Mouse (Mus musculus) heart, postnatal 0 days (tissue): ENCODE measurements around the gene Rps6ka5. TPM values are rescaled to one million over a fixed set of nuclear protein-coding genes. Genes with fewer than 3 reads are reported as not detected.

Source experiments
- ATAC-seq: fragments of 200-750 bp; cut with Nextera tagmentation; 2 replicates; pipeline ENCODE4 v1.8.0; 2017; ENCODE audit warnings: low read depth, moderate number of reproducible peaks, moderate library complexity; ENCODE audit not compliant: insufficient read depth
- DNase-seq: peaks from one replicate; pipeline ENCODE4 v3.0.0-alpha.2; 2016; ENCODE audit warnings: low spot score
- H3K27ac ChIP-seq: fragments of 300-500 bp; sonication (generic); 2 replicates; pipeline ENCODE4 v1.5.1; 2014; ENCODE audit warnings: low read depth, mild to moderate bottlenecking
- H3K27me3 ChIP-seq: fragments of 300-500 bp; sonication (generic); 2 replicates; pipeline ENCODE4 v1.6.1; 2014; ENCODE audit warnings: low read length, mixed read lengths; ENCODE audit not compliant: control insufficient read depth, insufficient read depth
- H3K36me3 ChIP-seq: fragments of 300-500 bp; sonication (generic); replicated peaks from 2 replicates; pipeline ENCODE4 v1.6.1; 2014; ENCODE audit warnings: low read length, mixed read lengths; ENCODE audit not compliant: control insufficient read depth, insufficient read depth
- H3K4me1 ChIP-seq: fragments of 300-500 bp; sonication (generic); 2 replicates; pipeline ENCODE4 v1.6.1; 2014; ENCODE audit warnings: antibody characterized with exemption; ENCODE audit not compliant: control insufficient read depth, insufficient read depth
- H3K4me2 ChIP-seq: fragments of 300-500 bp; sonication (generic); 2 replicates; pipeline ENCODE4 v1.6.1; 2014; ENCODE audit warnings: low read depth, mild to moderate bottlenecking, low read length, moderate library complexity
- H3K4me3 ChIP-seq: fragments of 300-500 bp; sonication (generic); 2 replicates; pipeline ENCODE4 v1.5.1; 2014; ENCODE audit warnings: low read depth, low read length
- H3K9ac ChIP-seq: fragments of 300-500 bp; sonication (generic); replicated peaks from 2 replicates; pipeline ENCODE4 v1.6.1; 2014; ENCODE audit warnings: low read depth, low read length, mixed read lengths
- H3K9me3 ChIP-seq: fragments of 300-500 bp; sonication (generic); replicated peaks from 2 replicates; pipeline ENCODE4 v1.6.1; 2016; ENCODE audit warnings: low read length; ENCODE audit not compliant: control insufficient read depth
- CTCF ChIP-seq: IDR thresholded peaks from 2 replicates; pipeline ENCODE4 v1.5.1; 2016; ENCODE audit warnings: antibody characterized with exemption, control low read depth, low read depth
- EP300 ChIP-seq: IDR thresholded peaks from 2 replicates; pipeline ENCODE4 v1.6.1; 2016; ENCODE audit warnings: antibody characterized with exemption, low read depth
- WGBS: fragments of 180-500 bp; shearing (Covaris S2); extraction: QIAGEN DNeasy Blood & Tissue Kit; methylation state at CpG from one replicate; pipeline ENCODE4 v1.1.7; 2014; 5-methylcytosine and 5-hydroxymethylcytosine counted together
- polyA plus RNA-seq: library from polyadenylated mRNA; unstranded; fragments of >200 nt; fragmentation: Nextera tagmentation; extraction: Ambion mirVana; gene quantifications from 2 replicates; pipeline ENCODE4 v1.2.1, GENCODE M21; 2015
- total RNA-seq: library from RNA; depleted of rRNA; stranded (reverse); fragments of >200 nt; gene quantifications from 2 replicates; pipeline ENCODE4 v1.2.3, GENCODE M21; 2014; ENCODE audit warnings: low replicate concordance; rRNA removed

Rps6ka5 gene
- total RNA-seq (5.0 and 11.6 TPM in 2 replicates), polyA plus RNA-seq (2.8 and 3.0 TPM in 2 replicates)

- H3K4me1 ChIP-seq: peaks cover 10% of the 10 kb centered on the region
- TF ChIP-seq CTCF: no peak
- TF ChIP-seq EP300: no peak
- H3K27me3 ChIP-seq: no peaks in the 10 kb centered on the region
- DNase-seq: no peak
- peak within 1 kb of the TSS; percentile 62; the same call in 1 of the 2 replicates for H3K4me2 ChIP-seq
- no peak for ATAC-seq
- no peak within 1 kb of the TSS for H3K27ac ChIP-seq
- no peaks in the 10 kb centered on the region for H3K36me3 ChIP-seq
- 95% methylated on average over 4 of the region's 4 CpGs for WGBS
- peak within 1 kb of the TSS; percentile 59 for H3K4me3 ChIP-seq
- H3K9ac ChIP-seq: no peak within 1 kb of the TSS
- H3K9me3 ChIP-seq: no peaks in the 10 kb centered on the region
Measured at GRCm38 (mm10) chr12:100726651-100727050, at the start of gene Rps6ka5. Rps6ka5 (minus strand) TSS chr12:100726983.

GRCm38 (mm10) chr12:100775911-100776581, 49.3 kb upstream of the Rps6ka5 start:
- DNase-seq: no peak
- Histone ChIP-seq H3K36me3 (no peaks in the 10 kb centered on the region), H3K9ac (no peak overlapping the region), H3K4me2 (no peak overlapping the region), H3K9me3 (no peaks in the 10 kb centered on the region), H3K27ac (no peak overlapping the region), H3K27me3 (no peaks in the 10 kb centered on the region), H3K4me1 (peaks cover 21% of the 10 kb centered on the region; the same call in 1 of the 2 replicates), H3K4me3 (no peak overlapping the region)
- TF ChIP-seq EP300 (no peak), CTCF (no peak)
- no peak for ATAC-seq
- WGBS: 69% methylated on average over 8 of the region's 8 CpGs

DNA sequence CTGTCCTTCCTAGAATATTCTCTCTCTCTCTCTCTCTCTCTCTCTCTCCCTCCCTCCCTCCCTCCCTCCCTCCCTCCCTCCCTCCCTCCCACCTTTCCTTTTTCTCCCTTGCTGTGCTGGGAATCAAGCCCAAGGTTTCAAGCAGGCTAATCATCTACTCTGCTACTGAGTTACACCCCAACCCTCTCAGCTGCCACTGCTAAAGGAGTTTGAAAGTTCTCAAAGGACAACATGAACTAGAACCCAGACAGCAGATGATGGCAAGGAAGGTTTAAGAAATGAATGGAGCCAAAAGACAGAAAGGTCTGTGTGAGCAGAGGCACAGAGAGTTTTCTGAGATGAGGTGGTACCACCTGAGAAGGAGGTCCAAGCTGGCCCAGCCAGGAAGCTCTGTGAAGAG, 48.5 kb upstream of the Rps6ka5 start:
- H3K27me3 ChIP-seq: no peaks in the 10 kb centered on the region
- H3K4me1 ChIP-seq: peaks cover 21% of the 10 kb centered on the region; the same call in 1 of the 2 replicates
- ATAC-seq (no peak), DNase-seq (no peak)
- no peaks in the 10 kb centered on the region for H3K9me3 ChIP-seq
- H3K9ac ChIP-seq: no peak overlapping the region
- TF ChIP-seq CTCF (no peak), EP300 (no peak)
- no peak overlapping the region for H3K27ac ChIP-seq
- no peak overlapping the region for H3K4me3 ChIP-seq
- no peaks in the 10 kb centered on the region for H3K36me3 ChIP-seq
- no peak overlapping the region for H3K4me2 ChIP-seq

DNA sequence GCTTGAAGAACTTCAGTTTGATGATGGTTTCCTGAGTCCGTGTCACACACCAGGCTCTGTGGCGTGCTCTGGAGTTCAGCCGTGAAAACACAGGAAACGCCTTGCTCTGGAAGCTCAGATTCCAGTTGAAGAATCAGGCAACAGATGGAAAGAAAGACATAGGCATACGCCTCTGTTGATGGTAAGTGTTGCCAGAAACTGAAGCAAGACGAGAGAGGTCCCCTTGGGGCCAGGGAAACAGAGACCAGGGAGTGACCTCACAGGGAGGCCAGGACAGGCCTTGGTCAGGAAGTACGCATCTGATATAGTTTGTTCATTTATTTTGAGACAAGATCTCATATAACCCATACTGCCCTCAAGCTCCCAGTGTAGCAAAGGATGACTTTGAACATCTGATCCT, 48.0 kb upstream of the Rps6ka5 start:
- Histone ChIP-seq H3K27me3 (no peaks in the 10 kb centered on the region), H3K4me2 (no peak overlapping the region), H3K27ac (no peak overlapping the region), H3K4me1 (peaks cover 19% of the 10 kb centered on the region; the same call in 1 of the 2 replicates), H3K4me3 (no peak overlapping the region), H3K9me3 (no peaks in the 10 kb centered on the region), H3K9ac (no peak overlapping the region), H3K36me3 (no peaks in the 10 kb centered on the region)
- 54% methylated on average over 7 of the region's 7 CpGs for WGBS
- ATAC-seq (no peak), DNase-seq (peak; percentile 15)
- TF ChIP-seq EP300 (no peak), CTCF (no peak)

GRCm38 (mm10) chr12:100772230-100772984, 45.6 kb upstream of the Rps6ka5 start:
- Histone ChIP-seq H3K36me3 (no peaks in the 10 kb centered on the region), H3K4me1 (0 out of 2 replicates have a peak, but pooled peaks cover 8% of the 10 kb centered on the region), H3K9me3 (no peaks in the 10 kb centered on the region), H3K4me3 (no peak overlapping the region), H3K4me2 (no peak overlapping the region), H3K27me3 (no peaks in the 10 kb centered on the region), H3K9ac (no peak overlapping the region), H3K27ac (no peak overlapping the region)
- ATAC-seq (no peak), DNase-seq (peak; percentile 18)
- WGBS: 14% methylated on average over 7 of the region's 7 CpGs
- TF ChIP-seq EP300: no peak
- peak; percentile 33 for TF ChIP-seq CTCF
